Mouse (Mus musculus) thymus, adult 2 months (tissue): ENCODE results near the gene Lbx2.

ENCODE experiments used
- CTCF ChIP-seq: fragments of 200-500 bp; IDR thresholded peaks from 2 replicates; pipeline ENCODE4 v1.5.1; 2012; ENCODE audit warnings: mild to moderate bottlenecking, control low read depth, low read length, moderate library complexity, borderline replicate concordance; ENCODE audit not compliant: control insufficient read depth, poor library complexity, insufficient read depth; ENCODE audit errors: extremely low read depth
- POLR2A ChIP-seq: fragments of 200-500 bp; IDR thresholded peaks from 2 replicates; pipeline ENCODE4 v1.6.1; 2012; ENCODE audit warnings: mild to moderate bottlenecking, low read length, control low read depth, moderate library complexity; ENCODE audit not compliant: control insufficient read depth, poor library complexity, insufficient read depth; ENCODE audit errors: extremely low read depth

DNA sequence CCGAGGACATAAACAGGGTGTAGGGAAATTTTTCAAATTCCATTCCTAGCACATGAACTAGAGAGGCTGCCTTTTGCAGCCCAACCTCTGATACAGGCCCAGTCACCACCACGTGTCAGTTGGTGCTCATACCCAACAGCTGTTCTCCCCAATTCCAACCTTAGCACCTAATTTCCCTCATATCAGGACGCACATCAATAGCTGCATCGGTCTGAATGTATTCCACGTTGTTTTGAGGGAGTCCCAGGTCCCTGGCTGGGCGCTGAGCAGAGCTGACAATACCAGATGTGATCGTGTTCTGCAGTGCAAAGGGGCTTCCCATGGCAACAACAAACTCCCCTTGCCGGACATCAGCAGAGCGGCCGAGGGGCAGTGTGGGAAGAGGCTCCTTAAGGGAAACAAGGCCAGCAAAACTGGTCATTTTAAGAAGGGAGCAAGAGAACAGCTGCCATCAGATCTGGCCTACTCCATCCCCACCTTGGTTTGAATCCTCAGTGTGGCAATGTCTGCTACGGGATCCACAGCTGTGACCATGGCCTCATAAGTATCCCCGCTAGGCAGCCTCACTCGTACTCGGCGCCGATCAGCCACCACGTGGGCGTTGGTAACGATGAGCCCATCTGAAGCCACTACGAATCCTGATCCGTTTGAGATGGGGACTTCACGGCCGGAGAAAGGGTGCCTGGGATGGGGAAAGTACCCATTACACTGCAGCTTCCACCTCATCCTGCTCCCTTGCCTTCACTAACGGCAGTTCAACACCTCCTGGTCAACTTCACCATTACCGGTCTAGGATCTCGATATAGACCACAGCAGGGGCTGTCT lies 32.8 kb upstream of the Lbx2 start:
- TF ChIP-seq CTCF (no peak), POLR2A (no peak)
